ENCODE assay signal across 8 mouse cellular contexts in the genomic region with DNA sequence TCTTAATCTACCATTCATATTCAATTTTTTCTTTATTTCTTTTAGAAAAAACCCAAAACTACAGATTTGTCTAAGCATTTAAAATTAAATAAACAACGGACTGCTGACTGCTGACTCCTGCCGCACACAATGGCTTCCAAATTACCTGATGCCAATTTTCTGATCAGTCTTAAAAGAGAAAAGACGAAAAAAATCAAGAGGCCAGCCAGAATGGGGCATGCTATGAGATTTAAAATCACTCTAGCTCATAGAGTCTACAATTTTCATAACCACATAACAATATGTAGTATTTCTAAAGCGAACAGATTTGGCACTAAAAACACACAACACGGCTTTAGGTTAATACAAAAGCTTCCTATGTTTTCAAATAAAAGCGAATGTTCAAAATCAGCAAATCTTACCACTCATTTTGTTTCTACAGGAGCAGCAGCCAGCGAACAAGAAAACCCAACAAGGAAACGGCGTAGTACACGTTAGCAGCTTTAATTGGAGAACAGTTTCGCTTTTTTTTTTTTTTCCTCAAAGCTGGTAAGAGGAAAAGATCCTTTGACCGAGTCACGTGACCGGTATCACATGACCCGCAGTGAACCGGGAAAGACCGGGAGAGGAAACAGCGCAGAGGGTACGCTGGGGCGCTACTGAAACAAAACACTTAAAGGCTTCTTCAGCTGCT.
DNase-seq lines count a peak whose midpoint lies in the region; ATAC-seq lines count a peak whose summit lies in the region.

No protein-coding gene starts in this region.

- intact Hi-C loops in gastrocnemius, postnatal 14 days (cut with DNase I; ENCODE audit: low total_unique reads): no loop called here

- DNase-seq in adrenal gland, adult 18-20 months (ENCODE audit: low spot score in 2 of 2): peak; percentile 69 to 82
- DNase-seq in embryo, embryonic 10.5 days (ENCODE audit: low spot score): peak; percentile 96
- peak; percentile 90 for DNase-seq in gastrocnemius, postnatal 14 days
- peak; percentile 83 for DNase-seq in induced T-regulatory cell, adult 2 months (ENCODE audit: low read depth)
- DNase-seq in left cerebral cortex, adult 8-10 months (ENCODE audit: low spot score in 2 of 2): peak; percentile 74 to 88
- DNase-seq in right cerebral cortex, adult 18-20 months: peak; percentile 92
- DNase-seq in urinary bladder, adult 2 months (ENCODE audit: low spot score): peak; percentile 69

- peak; percentile 81 for ATAC-seq in megakaryocyte, adult 5-6 weeks (ENCODE audit: poor library complexity, severe bottlenecking)

Comparison
In these comparisons a context has a peak if more than half of its experiments do, and no peak if none do; other contexts are left out.
1. Peak in every context shown above with its lines: DNase-seq and ATAC-seq.